Mouse (Mus musculus) thymus, adult 2 months (tissue): Measurements from ENCODE around the gene Cnksr3.

Source experiments
- CTCF ChIP-seq: fragments of 200-500 bp; IDR thresholded peaks from 2 replicates; pipeline ENCODE4 v1.5.1; 2012; ENCODE audit warnings: mild to moderate bottlenecking, control low read depth, low read length, moderate library complexity, borderline replicate concordance; ENCODE audit not compliant: control insufficient read depth, poor library complexity, insufficient read depth; ENCODE audit errors: extremely low read depth
- POLR2A ChIP-seq: fragments of 200-500 bp; IDR thresholded peaks from 2 replicates; pipeline ENCODE4 v1.6.1; 2012; ENCODE audit warnings: mild to moderate bottlenecking, low read length, control low read depth, moderate library complexity; ENCODE audit not compliant: control insufficient read depth, poor library complexity, insufficient read depth; ENCODE audit errors: extremely low read depth

- no peak for TF ChIP-seq CTCF
- no peak for TF ChIP-seq POLR2A
Observed at GRCm38 (mm10) chr10:7183171-7183631, 28.8 kb downstream of the Cnksr3 start.
